Mouse (Mus musculus): ENCODE measurements around the gene Ltn1.

The Ltn1 gene

DNA sequence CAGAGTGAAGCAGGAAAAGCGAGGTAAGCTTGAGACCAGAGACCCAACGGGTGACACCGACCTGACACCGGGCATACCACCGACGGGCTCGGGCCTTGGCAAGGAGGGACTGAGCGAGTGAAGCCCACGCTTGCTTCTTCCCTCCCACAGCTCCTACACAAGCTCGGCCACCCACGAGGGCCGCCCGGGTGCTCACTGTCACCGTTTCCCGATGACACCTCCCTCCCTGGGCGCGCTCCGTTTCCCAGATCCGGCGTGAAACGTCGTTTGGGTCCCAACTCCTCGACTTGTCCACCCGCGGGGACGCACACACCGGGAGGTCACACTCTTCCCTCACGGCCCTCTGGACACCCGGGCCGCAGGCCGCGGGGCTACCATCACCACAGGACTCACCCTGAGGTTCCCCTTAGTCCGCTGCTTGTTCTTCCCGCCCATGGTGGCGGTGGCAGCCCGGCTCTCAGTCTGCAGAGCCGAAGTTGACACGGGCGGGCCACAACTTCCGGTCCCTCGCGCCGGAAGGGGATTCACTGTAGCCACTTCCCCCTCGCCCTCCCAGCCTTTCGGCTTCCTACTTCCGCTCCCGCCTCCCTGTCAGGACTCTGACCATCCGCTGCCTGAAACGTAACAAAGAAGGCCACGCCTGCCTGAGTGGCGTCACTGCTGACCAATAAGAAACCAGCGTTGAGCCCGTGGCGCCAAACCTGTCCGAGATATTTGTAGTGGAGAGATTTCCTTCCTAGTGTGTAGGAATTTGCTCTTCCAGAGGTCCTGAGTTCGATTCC is at the start of gene Ltn1:
TSS of gene Ltn1 (minus strand) at position 580 of the 782 bp plus-strand sequence.
- peak; percentile 98 for DNase-seq (ENCODE audit: low read depth)

DNA sequence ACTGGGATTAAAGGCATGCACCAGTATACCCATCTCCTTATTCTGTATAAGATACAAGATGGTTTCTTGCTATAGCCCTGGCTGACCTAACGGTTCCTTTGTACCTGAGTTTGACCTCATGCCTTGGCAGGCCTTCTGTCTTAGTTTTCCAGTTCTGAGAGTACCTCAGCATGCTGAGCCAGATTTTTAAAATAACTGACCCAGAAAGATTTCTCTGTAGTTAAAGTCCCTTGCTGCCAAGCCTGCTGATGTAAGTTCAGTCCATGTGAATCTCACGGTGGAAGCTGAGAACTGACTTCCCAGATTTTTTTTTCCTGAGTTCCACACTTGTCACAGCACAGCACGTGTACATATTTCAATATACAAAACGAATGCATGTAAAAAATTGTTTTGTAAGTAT is 38.2 kb upstream of the Ltn1 start:
- no peak for DNase-seq (ENCODE audit: low read depth)

DNA sequence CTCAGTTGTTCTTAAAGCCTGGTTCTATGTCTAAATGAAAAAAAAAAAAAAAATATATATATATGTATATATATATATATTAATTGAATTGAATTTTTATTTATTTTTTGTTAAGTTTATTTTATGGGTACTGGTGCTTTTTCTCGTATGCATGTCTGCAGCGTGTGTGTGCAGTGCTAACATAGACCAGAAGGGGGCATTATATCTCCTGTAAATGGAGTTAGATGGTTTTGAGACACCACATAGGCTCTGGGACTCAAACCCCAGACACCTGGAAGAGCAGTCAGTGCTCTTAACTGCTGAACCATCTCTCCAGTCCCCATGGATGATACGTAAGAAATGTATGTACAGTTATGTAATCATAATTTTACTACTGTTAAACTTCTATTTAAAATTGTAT is 26.3 kb upstream of the Ltn1 start:
- DNase-seq (ENCODE audit: low read depth), result peak; percentile 20

DNA sequence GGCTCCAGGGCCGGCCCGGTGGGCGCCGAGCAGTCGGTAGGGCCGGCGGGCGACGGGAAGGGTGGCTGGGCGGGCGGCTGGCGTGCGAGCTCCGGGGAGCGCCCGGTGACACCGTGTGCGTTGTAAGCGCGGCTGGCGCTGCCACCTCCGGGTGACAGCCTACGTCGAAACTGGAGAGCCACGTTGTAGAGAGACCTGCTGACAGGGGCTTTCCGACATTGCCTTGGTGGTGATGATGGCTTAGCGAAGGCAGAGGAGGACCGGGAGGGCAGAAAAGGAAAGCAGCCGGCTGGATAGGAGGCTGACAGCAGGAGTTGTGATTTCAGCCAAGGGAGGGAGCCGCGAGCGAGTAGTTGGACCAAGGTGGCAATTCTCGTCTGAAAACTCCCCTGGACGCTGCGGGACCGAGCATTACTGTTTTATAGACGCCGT is 22.8 kb upstream of the Ltn1 start:
- peak; percentile 35 for DNase-seq (ENCODE audit: low read depth)

DNA sequence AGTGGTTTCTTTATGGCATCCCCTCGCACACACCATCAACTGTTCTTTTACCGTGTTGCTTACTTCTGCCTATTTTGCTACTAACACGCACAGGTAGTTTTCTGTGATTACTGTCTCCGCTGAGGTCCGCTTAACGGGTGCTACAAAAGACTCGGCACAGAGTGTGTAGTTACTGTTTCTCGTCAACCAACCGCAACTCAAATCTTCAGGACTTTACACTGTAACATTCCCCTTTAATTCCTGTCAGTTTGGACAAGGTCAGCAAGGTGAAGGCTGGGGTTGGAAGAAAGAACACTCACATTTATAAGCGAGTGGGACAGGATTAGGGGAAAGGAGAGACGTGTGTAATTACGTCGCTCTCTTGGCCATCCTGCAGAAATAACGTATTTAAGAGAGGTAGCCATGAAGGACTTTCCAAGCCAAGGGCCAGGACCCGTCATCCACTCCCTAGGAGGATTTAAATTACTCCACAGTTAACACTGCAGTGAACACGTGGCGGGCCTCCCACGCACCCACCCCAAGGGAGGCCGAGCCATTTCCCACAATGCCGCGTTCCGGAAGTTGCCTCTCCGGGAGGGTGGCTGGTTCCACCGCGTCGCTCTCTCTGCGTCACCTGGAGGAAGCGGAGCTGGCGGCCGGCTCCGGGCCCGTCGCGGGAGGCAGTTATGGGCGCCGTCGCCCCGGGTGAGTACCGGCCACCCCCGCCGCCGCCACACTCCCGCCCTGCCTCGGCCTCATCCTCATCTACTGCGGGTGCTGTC is 22.2 kb upstream of the Ltn1 start, which contains the start of gene Usp16:
TSS of gene Usp16 (plus strand) at position 285 of the 761 bp plus-strand sequence.
- DNase-seq (ENCODE audit: low read depth), result peak; percentile 93

DNA sequence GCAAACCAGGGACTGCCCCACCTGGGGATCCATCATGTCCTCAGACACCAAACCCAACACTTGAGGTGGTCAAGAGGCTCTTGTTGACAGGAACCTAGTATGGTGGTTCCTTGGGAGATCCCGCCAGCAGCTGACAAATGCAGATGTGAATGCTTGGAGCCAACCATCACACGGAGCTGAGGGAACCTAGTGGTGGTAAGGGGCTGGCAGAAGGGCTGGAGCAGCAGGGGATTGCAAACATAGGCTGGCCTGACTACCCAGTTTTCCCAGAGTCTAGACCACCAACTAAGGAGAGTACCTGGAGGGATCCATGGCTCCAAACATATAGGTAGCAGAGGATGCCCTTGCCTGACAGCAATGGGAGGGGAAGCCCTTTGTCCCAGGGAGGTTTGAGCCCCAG is 20.8 kb upstream of the Ltn1 start:
- DNase-seq (ENCODE audit: low read depth), result no peak

DNA sequence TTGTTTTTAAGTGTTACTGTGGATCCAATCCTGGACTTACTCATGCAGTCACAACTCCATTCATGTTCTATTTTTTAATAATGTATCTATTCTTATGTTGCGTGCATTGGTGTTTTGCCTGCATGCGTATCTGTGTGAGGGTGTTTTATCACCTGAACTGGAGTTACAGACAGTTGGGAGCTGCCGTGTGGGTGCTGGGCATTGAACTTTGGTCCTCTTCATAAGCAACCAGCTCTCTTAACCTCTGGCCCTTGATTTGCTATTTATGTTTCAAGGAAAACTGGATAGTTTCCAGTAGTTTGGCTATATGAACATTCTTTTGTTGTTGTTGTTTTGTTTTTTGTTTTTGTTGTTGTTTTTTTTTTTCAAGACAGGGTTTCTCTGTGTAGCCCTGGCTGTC is 13.1 kb upstream of the Ltn1 start:
- no peak for DNase-seq (ENCODE audit: low read depth)

DNA sequence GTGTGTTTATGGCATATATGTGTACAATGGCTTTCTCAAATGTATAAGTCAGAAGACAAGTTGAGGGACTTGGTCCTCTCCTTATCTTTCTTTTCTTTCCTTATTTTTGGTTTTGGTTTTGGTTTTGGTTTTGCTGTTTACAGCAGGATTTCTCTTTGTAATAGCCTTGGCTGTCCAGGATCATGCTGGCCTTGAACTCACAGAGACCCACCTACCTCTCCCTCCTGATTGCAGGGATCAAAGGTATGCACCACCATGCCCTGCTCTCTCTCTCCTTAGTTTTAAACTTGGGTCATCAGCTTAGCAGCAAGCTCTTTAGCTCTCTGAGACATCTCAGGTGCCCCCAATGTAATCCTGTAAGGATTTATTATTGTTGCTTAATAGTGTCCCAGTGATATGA is 12.7 kb upstream of the Ltn1 start:
- DNase-seq (ENCODE audit: low read depth), result no peak

DNA sequence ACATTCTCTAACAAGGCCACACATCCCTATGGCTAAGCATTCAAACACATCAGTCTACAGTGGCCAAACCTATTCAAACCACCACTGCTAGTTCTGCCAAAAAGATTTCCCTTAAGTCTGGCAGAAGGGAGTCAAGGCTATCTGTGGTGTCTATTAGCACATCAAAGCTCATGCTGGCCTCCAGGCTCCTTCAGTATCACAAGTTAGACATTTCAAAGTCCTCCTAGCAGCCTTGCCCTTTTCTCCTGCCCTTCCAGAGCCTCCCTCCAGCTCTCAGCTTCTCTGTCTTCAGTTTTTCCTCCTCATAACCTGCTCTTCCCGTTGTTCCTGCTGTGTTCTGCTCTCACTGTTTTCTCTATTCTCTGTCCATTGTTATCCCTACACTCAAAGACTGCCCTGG is 11.7 kb upstream of the Ltn1 start:
- no peak for DNase-seq (ENCODE audit: low read depth)

DNA sequence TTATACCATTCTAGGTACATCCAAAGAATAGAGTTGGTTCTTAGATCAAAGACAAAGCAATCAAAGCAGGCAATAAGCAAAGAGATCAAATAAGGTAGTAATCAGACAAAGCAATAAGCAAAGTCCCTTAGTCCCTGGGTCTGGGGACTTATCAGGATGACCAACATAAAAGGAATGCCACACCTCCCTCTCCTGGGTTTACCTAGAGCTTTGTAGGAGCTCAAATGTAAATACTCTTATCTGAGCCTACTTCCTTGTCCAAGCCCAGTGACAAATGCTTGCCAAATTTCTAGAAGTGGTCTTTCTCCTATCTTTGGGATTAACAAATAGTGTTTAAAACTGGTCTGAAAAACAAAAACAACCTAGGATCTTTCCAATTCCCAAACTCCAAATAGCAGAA is 10.8 kb upstream of the Ltn1 start:
- DNase-seq (ENCODE audit: low read depth), result no peak

DNA sequence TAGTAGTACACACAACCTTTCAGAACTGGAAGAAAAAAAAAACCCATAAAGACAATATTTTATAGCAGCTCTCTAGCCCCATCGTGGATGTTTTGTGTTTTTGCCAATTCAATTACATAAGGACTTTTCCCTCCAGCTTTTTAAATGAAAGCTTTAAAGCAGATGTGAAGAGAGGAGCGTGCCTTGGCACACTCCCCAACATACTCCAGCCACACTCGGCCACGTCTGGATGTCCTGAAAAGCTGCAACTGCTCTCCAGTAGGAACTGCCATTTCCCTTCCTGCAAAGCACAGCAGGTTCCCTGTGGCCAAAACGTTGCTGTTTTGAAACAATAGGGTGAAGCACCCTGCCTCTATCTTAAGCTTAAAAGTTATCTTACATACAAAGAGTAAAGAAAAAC is 9.9 kb upstream of the Ltn1 start:
- DNase-seq (ENCODE audit: low read depth), result peak; percentile 12

DNA sequence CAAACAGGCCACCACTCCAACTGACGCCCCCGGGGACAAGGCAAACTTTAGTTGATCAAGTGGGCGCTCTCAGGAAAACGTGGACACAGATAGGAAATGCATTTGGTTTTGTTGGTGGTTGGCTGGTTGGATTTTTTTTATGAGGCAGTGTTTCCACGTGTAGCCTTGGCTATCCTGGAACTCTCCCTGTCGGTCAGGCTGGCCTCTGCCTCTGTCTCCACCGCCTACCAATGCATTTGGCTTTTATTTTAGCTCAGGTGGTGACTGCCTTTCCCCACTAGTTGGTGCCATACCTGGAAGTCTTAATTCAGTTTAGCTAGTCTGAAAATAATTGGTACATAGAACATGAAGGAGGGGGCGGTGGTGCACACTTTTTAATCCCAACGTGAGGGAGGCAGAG is 8.7 kb upstream of the Ltn1 start:
- peak; percentile 16 for DNase-seq (ENCODE audit: low read depth)

DNA sequence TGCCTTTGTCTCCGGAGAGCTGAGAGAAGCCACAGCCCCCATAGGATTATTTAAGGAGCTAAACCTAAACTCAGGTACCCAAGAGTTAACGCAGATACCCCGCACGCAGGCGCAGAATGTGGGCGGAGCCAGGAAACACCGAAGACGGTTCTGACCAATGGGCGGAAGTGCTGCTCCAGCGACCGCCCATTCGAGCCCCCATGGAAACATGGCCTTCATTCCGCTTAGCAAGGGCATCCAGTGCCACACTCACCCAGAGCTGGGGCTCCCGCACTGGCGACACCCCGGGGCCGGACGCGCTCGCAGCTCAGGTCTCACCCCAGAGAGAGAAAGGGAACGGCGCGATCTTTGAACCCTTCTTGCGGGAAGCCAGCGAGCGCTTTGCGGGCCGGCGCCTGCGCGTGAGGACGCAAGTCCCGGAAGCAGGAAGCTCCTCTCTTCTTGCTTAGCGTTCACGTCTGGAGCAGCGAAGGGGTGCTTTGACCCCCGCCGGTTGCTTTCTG is 7.8 kb upstream of the Ltn1 start, which contains the start of gene Rwdd2b:
TSS of gene Rwdd2b (minus strand) at position 390 of the 503 bp plus-strand sequence.
- peak; percentile 94 for DNase-seq (ENCODE audit: low read depth)

DNA sequence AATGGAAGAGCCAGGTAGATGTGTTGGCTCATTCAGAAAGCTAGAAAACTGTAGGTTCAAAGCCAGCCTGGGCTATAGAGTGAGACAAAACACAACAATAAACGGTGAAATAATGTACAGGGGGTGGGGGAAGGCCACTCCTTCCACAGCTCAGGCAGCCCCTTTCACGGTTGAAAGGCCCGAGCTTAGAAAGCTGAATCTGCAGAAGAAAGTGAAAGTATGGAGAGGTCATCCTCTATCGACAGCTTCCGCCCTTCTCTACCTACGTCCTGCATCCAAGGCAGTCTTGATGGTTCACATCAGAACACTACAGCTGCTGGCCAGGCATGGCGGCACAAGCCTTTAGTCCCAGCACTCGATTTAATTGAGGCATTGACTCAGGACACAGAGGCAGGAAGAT is 6.3 kb upstream of the Ltn1 start:
- DNase-seq (ENCODE audit: low read depth), result no peak

DNA sequence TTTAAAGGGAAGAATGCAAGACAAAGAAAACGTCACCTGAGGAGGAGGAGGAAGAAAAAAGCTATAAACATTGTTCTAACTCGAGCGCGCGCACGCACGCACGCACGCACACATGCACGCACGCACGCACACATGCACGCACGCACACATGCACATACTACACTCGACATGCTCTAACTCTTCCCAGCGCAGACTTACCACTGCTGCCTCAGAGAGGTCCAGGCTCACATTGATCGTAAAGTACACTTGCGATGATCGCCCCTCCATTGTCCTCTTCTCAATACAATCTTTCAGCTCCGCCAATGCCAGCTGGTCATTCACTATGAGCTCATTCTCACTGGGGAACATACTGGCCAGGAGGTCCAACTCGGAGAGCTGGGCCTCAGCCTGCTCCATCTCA is 4.7 kb upstream of the Ltn1 start:
- DNase-seq (ENCODE audit: low read depth), result no peak

DNA sequence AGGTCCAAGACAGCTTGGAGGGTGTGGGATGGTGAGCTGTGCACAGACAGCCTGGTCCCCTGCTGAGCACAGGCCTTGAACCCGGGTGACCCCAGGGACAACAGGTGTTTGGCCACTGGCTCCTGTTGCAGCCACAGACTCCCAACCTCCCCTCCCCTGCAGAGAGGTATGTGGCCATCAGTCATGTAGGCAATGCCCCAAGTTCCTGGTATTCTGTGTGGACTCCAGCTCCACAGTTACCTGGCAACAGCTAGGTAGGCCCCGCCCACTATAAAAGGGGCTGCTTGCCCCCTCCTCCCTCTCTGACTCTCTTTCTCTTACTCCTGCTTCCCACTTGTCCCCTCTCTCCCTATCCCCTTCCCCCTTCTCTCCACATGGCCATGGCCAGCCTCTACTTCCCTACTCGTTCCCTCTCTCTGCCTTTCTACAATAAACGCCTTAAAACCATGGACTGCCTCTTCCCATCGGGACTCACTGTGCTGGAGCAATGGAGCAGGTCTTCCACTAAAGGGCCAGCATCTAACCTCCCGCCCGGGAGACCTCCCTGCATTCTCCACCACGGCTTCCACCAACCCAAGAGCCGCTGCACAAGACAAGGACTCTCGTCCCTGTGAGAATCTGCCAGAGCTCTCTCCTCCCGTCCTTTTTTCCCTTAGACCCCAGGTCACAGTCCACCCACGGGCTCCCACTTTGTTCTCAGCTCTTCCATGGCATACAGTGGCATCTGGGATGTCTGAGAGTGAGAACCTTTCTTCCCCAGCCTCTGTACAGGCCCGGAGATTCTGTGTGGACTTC is 3.2 kb upstream of the Ltn1 start:
- no peak for DNase-seq (ENCODE audit: low read depth)

DNA sequence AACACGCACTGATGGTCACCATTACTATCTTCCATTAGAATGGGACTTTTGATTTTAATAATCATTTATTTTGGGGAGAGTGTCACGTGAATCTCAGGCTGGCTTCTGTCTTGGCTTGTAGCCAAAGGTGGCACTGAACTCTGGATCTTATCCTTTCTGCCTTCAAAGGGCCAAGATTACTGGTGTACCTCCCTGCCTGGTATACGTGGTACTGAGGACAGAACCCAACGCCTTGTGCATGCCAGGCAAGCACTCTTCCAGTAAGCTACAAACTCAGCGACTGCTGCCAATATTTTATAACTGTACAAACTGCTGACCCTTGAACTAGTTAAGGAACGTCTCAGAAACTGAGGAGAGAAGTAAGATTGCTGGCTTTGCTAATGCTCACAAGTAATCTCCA is 2.5 kb upstream of the Ltn1 start:
- no peak for DNase-seq (ENCODE audit: low read depth)

DNA sequence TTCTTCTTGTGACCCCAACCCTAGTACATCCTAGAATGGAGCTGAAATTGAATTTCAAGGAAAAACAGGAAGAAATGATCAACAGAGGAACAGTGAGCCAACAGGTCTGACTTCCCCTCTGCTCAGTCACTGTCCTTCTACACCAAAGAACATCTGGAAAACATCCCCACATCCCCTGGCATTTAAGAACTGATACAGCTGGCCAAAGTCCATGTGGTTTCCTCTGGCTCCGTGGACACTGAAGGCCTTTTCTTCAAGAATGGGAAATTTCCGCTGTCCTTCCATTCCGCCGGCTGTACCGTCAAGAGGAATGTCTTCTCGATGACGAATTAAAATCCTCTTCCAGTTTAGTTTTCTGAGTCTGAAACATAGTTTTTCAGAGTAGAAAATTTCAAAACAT is 1.9 kb upstream of the Ltn1 start:
- no peak for DNase-seq (ENCODE audit: low read depth)

DNA sequence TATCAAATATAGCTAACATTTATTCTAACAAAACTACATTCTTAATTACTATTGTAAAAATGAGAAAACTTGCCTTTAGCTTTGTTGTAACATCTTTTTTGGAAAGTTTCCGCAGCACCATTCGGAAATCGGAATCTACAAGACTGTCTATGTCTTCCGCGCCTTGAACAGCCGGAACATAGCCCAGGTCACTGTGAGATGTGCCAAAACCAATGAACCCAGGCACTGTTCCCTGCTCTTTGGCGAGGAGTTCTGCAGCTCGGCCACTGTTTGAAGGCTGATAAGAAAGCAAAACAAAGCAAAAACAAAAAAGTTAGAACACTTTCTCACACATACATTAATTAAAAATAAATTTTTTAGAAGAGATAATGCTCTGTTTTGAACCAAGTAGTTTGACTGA is 4.9 kb downstream of the Ltn1 start:
- no peak for DNase-seq (ENCODE audit: low read depth)

DNA sequence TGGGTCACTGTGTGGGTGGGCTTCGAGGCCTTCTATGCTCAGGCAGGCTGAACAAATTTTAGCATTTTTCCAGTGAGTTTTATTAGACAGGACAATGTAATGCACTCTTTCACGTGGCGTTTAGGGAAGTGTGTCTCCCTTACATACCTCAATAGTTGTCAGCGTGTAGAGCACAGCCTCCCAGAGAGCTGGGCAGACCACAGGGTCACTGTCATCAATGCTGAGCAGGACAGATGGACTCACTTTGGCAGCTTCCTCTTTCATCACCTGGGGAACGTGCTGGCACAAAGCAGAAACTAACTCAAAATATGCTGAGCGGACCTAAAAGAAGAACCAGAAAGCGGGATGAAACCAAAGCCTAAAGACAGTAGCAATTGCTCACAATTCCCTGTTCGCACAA is 11.8 kb downstream of the Ltn1 start:
- no peak for DNase-seq (ENCODE audit: low read depth)

DNA sequence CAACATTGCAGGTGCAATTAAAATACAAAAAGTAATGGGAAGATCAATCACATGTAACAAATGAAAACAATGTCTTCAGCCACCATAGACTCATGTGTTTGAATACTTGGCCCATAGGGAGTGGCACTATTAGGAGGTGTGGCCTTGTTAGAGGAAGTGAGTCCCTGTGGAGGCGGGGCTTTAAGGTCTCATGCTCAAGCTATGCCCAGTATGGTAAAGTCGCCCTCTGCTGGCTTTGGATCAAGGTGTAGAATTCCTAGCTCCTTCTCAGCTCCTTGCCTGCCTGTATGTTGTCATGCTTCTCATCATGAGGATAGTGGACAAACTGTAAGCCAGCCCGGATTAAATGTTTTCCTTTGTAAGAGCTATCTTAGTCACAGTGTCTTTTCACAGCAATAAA is 27.4 kb downstream of the Ltn1 start:
- peak; percentile 53 for DNase-seq (ENCODE audit: low read depth)

DNA sequence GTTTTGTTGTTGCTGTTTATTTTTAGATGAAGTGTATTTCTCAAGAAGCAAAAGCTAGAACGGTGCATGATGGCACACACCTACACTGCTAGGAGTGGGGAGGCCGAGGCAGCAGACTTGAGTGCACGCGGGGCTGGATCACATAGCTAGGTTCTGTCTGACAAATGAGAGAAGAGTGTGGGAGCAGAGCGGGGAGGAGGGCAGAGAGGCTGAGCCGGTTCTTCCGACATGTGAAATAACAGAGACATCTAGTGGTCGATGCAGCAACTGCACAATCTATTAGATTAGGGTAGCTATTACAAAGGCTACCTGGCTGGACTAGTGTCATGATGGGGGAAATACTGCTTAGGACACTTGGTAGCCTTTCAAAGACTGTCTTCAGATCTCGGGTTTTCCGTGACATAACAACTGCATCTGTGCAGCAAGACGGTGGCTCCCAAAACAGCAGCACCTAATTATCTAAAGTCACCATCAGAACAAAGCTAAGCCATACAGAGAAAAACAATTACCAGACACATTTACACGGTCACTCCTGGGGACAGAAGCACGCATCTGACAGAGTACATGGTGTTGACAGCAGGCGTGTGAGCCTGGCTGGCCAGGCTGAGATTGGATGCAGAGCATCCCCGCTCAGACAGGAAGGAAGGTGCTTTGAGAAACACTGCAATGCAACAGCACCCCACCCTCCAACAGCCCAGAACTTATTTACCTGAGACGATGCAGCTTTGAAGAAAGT is 38.4 kb downstream of the Ltn1 start:
- peak; percentile 83 for DNase-seq (ENCODE audit: low read depth)
